ENCODE assay signal across 9 mouse cellular contexts in the genomic region with DNA sequence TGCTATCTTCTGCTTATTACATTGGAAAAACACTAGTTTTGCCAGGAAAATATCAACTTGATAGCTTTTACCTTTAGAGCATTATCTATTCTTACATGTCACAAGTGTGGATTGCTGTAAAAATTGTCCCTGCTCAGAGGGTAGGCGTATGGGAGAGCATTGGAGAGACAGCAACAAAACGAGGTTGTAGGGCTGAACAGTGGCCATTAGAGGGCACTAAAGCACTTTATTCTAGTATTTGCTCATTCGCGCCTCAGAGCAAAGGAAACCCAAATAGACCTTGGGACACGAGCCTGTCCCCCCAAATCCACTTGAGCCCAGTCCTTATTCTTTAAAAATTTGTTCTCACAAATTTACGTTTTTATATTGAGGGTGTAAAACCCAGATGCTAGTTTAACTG. TPM values are rescaled to one million over a fixed set of nuclear protein-coding genes. Genes with fewer than 3 reads are reported as not detected.
A peak's percentile ranks its signal among the peaks of the same experiment; 100 is the strongest.
DNase-seq lines count a peak whose midpoint lies in the region; ATAC-seq and TF ChIP-seq lines count a peak whose summit lies in the region.
"Had no signal": no experiment of that assay in that cellular context is flagged by ENCODE, and none has a peak within 500 bp of the region (broad histone marks: within the 10 kb centered on the region; RNA-seq: fewer than 3 reads in every experiment).

No protein-coding gene starts in this region.

- ATAC-seq in heart, postnatal 0 days (ENCODE audit: insufficient read depth, low read depth), result no peak

- peak; percentile 59 for DNase-seq in heart, postnatal 0 days (ENCODE audit: low spot score)
- no peak for DNase-seq in heart, embryonic 10.5 days (ENCODE audit: low spot score)
- peak; percentile 35 to 38 for DNase-seq in adrenal gland, adult 18-20 months (ENCODE audit: low spot score in 2 of 2)
- DNase-seq in embryo, embryonic 10 days (ENCODE audit: low spot score), result peak; percentile 82
- DNase-seq in hindbrain, embryonic 10.5 days (ENCODE audit: low spot score), result peak; percentile 23
- peak; percentile 58 for DNase-seq in layer of hippocampus, adult 9-11 months
- peak; percentile 52 for DNase-seq in lung, postnatal 25 days (ENCODE audit: low spot score)
- peak; percentile 30 to 58 for DNase-seq in right cerebral cortex, postnatal 36 days (ENCODE audit: low spot score in 2 of 2)

- H3K4me1 ChIP-seq in heart, postnatal 0 days (ENCODE audit: control insufficient read depth, insufficient read depth), result no peaks in the 10 kb centered on the region
- H3K4me1 ChIP-seq in heart, embryonic 10.5 days, result no peaks in the 10 kb centered on the region
- H3K4me1 ChIP-seq in hindbrain, embryonic 10.5 days (replicated peaks), result no peaks in the 10 kb centered on the region

- TF ChIP-seq EP300 in heart, postnatal 0 days (IDR thresholded peaks at IDR 0.05; ENCODE audit: low read depth), result no peak

- no peak overlapping the region for H3K9ac ChIP-seq in heart, postnatal 0 days (replicated peaks; ENCODE audit: low read depth, low read length)

- no peaks in the 10 kb centered on the region for H3K36me3 ChIP-seq in heart, postnatal 0 days (replicated peaks; ENCODE audit: control insufficient read depth, insufficient read depth, low read length)
- peaks cover 4% of the 10 kb centered on the region; the same call in 1 of the 2 replicates for H3K36me3 ChIP-seq in heart, embryonic 10.5 days
- H3K36me3 ChIP-seq in hindbrain, embryonic 10.5 days, result peaks cover 8% of the 10 kb centered on the region; the same call in 1 of the 2 replicates

- no peak overlapping the region for H3K27ac ChIP-seq in heart, postnatal 0 days (ENCODE audit: low read depth)
- no peak overlapping the region for H3K27ac ChIP-seq in heart, embryonic 10.5 days
- H3K27ac ChIP-seq in hindbrain, embryonic 10.5 days, result no peak overlapping the region

- H3K9me3 ChIP-seq in heart, postnatal 0 days (replicated peaks; ENCODE audit: control insufficient read depth, low read length), result no peaks in the 10 kb centered on the region
- no peaks in the 10 kb centered on the region for H3K9me3 ChIP-seq in heart, embryonic 10.5 days
- no peaks in the 10 kb centered on the region for H3K9me3 ChIP-seq in hindbrain, embryonic 10.5 days

- H3K4me3 ChIP-seq in heart, postnatal 0 days (ENCODE audit: low read depth, low read length), result no peak overlapping the region
- H3K4me3 ChIP-seq in heart, embryonic 10.5 days, result no peak overlapping the region
- H3K4me3 ChIP-seq in hindbrain, embryonic 10.5 days, result no peak overlapping the region

- H3K4me2 ChIP-seq in heart, postnatal 0 days (ENCODE audit: low read depth, low read length), result no peak overlapping the region

- 8% methylated on average over 6 of the region's 6 CpGs for WGBS in heart, postnatal 0 days
- 8% methylated on average over 6 of the region's 6 CpGs for WGBS in heart, embryonic 10.5 days
- 9% methylated on average over 6 of the region's 6 CpGs for WGBS in hindbrain, embryonic 10.5 days

- no peaks in the 10 kb centered on the region for H3K27me3 ChIP-seq in heart, postnatal 0 days (ENCODE audit: control insufficient read depth, insufficient read depth, low read length)
- H3K27me3 ChIP-seq in heart, embryonic 10.5 days (ENCODE audit: insufficient read depth, poor library complexity, severe bottlenecking), result no peaks in the 10 kb centered on the region
- H3K27me3 ChIP-seq in hindbrain, embryonic 10.5 days (ENCODE audit: insufficient read depth, poor library complexity, severe bottlenecking), result no peaks in the 10 kb centered on the region

- TF ChIP-seq CTCF in heart, postnatal 0 days (IDR thresholded peaks at IDR 0.05; ENCODE audit: low read depth), result peak; percentile 63

RNA-seq across cellular contexts. Expression of a gene that starts 0.9 kb away (rescaled TPM):
- total RNA-seq in heart, postnatal 0 days (2014; rRNA removed; ENCODE audit: low replicate concordance), result not detected in 2 replicates
- not detected in 2 replicates for polyA plus RNA-seq in heart, postnatal 0 days (2015; fragmentation: Nextera tagmentation; extraction: Ambion mirVana)
- 0.10 TPM in 1 of 2 replicates, not detected in the other for polyA plus RNA-seq in heart, embryonic 10.5 days (2016; fragmentation: Nextera tagmentation; extraction: Ambion mirVana)
- not detected for total RNA-seq in adrenal gland, adult 18-20 months (2021)
- polyA plus RNA-seq in hindbrain, embryonic 10.5 days (2016; fragmentation: Nextera tagmentation; extraction: Ambion mirVana), result 0.12 and 0.35 TPM in 2 replicates
- total RNA-seq: adrenal gland, postnatal 4 days had no signal
